Mouse (Mus musculus) monocyte, adult 2 months (primary cell): ENCODE data around the gene Hspbap1.

Source experiments
- DNase-seq, 2 experiments: peaks; one replicate each; pipeline ENCODE4 v3.0.0; 2022; ENCODE audit warnings: low spot score in 2 of 2, low read depth in 1 of 2

Hspbap1 gene

DNA sequence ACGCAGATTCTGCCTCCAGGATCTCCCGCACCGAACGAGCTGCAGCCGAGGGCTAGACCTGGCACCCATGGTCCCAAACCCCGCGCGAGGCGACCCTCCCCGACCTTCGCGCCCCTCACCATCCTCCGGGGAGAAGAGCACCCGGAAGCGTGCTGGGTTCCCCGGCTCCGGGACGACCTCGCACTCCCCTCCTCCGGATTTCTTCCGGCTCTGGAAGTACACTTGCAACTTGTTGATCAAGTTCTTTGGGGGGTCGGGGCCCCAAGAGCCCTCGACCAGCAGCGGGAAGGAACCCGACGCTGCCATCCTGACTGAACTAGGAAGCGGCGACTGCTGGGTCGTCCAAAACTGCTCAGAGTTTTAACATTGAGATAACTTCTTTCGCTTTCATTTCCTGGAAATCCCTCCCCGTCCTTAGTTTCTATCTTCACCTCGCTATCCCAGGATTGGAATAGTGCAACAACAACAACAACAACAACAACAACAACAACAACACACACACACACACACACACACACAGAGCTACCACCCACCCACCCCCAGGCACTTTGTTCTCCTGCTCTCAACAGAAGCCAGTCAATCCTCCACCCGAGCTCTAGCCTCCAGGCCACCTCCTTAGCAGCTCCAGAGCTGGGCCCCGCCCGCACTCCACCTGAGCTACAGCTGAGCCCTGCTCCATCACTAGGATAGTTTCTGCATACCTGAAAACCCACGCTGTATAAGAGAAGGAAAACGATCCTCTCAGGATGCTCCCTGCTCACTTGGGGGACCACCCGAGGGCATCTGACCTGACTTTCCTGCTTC is 101.1 kb downstream of the Hspbap1 start, which contains the start of gene Parp14:
Gene Parp14 (minus strand): TSS at position 497 of the 804 bp plus-strand sequence.
- DNase-seq, result peak in 1 of 2 experiments; percentile 18

DNA sequence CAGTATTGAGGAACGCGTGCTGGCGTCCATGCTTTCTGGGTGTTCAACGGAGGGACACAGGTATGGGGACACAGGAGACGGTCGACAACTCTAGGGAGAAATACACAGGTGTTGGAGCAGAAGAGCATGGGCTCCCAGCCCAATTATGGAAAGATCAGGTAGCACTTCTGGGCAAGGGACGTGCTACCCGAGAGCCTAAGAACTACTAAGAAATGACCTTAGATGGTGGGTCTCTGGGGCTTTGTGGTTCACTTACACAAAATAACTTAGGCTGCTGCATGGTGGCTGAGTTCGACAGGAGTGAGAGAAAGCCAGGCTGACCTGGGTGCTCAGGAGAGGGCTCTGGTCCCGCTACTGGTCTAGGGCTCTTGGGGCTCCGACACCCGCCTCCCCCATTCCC is 101.7 kb downstream of the Hspbap1 start:
- DNase-seq, result no peak

DNA sequence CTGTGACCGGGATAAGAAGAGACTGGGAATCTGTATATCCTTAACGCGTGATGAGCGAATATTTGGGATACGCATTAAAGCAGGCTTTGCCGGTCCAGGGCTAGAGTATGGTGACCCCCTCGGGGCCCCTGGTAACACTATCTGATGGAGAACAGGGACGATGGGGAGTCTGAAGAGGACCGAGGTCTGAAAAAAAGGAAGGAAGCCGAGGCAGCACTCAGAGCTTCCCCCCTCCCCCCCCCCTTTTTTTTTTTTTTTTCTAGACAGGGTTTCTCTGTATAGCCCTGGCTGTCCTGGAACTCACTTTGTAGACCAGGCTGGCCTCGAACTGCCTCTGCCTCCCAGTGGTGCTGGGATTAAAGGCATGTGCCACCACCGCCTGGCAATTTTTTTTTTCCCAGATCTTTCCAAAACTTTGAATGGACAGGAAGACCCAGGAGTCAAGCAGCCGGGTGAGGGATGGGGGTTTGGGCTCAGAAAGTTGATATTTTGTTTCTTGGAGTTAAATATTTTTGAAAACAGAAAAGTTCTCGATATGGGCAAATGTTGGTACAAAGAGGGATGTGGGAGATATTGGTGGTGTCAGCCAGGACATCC is 102.3 kb downstream of the Hspbap1 start:
- no peak for DNase-seq

DNA sequence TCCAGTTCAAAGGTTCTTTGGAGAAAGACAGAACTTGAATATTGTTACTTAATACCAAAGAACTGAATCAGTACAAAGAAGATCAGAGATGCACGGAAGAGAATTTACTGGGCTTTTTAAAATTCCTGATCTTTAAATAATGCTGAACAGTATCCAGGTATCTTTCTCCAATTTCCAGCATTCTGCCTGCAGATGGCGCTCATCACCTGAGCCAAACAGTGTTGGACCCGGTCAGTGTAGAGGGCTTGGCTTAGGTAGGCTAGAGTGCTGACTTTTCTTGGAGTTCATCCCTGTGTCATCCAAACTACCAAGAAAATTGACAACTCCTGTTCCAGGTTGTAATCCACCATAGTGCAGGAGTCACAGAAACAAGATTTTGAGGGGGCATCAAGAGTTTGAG is 104.2 kb downstream of the Hspbap1 start:
- DNase-seq, result peak in 1 of 2 experiments; percentile 49
